Mouse (Mus musculus): Measurements from ENCODE around the gene Hnrnpll.

Gene Hnrnpll

DNA sequence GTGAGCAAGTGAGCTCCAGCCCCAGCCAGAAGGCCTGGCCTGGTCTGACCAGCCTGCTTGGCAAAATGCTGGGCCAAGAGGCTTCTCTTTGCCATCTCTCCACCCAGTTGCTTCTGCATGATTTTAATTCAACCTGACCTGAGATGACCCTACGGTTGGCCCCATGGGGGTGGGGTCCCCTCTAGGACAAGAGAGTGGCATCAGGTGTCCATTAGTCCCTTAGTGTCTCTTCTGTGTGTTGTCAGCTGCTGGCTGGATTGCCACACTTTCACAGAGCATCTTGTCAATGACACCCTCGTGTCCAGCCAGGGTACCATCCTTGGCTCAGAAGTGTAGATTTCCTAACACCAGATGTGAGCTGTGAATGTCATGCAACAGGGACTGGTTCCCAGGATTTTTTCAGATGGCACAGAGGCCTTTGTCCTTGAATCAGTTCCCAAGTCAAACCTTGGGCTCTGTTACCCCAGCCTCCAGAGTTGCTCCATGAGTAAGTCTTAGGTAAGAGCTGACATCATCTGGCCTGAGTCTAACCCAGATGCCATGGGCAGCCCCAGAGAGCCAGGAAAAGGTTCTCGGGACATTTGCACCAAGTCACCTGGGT, 66.9 kb downstream of the Hnrnpll start:
- no peak for DNase-seq

DNA sequence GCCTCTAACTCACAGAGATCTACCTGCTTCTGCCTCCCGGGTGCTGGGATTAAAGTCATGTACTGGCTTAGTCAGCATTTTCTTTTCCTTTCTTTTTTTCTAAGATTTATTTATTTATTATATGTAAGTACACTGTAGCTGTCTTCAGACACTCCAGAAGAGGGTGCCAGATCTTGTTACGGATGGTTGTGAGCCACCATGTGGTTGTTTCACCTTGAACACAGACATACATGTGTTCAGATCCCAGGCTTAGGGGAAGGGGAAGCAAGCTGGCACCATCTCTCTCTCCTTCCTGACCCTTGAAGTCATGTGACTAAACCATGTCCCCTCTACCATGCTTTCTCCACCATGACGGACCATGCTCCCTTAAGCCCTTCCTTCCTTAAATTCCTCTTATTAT, 70.0 kb downstream of the Hnrnpll start:
- DNase-seq, result no peak

- DNase-seq, result peak in 1 of 2 experiments; percentile 43
Measured at GRCm38 (mm10) chr17:79991166-79991958, 70.8 kb downstream of the Hnrnpll start.

DNA sequence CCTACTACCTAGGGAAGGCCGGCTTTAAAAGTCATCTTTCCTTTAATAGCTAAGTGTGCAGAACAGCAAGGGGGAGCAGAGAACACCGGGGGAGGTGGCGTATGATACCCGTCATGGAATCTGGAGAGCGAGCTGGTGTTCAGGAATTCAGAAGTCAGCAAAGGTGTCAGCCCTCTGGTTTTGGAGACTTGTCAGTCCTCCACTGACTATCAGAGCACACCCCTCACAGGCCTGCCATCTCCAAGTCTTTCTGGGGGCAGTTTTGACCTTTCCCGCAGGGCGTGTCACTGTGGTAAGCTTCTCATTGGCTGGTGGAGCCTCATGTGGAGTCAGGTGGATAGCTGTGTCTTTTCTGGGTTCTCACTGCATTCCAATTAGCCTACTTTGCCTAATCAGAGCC, 72.0 kb downstream of the Hnrnpll start:
- DNase-seq, result no peak

DNA sequence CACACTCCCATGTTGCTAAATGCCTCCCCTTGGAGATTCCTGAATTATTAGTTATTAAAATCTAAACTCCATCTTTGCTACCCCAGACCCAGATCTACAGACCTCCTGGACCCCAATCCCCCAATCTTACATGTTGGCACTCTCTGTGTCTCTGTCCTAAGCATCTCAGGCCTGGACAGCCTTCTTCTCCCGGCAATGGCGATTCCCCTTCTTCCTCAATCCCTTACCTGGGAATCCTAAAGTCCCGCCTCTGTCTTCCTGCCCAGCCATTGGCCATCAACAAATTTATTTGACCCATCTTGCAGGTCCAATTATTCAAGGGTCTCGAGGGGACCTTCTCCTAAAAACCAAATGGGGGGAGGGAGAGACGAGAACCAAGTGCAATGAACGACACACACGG, 77.7 kb downstream of the Hnrnpll start:
- no peak for DNase-seq

- no peak for DNase-seq
Measured at GRCm38 (mm10) chr17:79982955-79983529, 79.1 kb downstream of the Hnrnpll start.

- no peak for DNase-seq
Measured at GRCm38 (mm10) chr17:79982548-79982947, 79.6 kb downstream of the Hnrnpll start.

- no peak for DNase-seq
Measured at GRCm38 (mm10) chr17:79981758-79982481, 80.2 kb downstream of the Hnrnpll start.

DNA sequence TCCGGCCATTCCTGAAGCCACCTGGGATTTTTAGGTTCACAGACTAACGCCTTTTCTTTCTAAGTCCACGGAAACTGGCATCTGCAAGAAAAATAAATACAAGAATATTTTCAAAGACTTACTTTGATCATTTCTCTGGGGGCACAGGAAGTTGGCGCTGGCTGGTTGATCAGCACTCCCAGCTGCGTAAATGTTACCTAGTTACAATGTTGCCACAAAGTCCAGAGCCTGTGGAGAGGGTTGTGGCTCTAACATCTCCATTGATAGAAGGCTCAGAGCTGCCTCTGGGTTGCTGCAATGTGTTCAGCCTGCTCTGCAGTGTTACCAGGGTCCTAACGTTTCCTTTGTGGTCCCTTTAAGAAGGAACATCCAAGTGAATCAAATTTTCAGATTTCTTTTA, 80.8 kb downstream of the Hnrnpll start:
- no peak for DNase-seq

- peak; percentile 36 to 55 for DNase-seq
Measured at GRCm38 (mm10) chr17:79980421-79981120, 81.6 kb downstream of the Hnrnpll start.

Measured in kidney, postnatal 4 days (tissue).